Mouse (Mus musculus): Measurements from ENCODE around the gene Fank1. TPM values are rescaled to one million over a fixed set of nuclear protein-coding genes. Genes with fewer than 3 reads are reported as not detected.

Fank1 gene
- polyA plus RNA-seq, 1 experiment from 2014 or later = 4.0 TPM

DNA sequence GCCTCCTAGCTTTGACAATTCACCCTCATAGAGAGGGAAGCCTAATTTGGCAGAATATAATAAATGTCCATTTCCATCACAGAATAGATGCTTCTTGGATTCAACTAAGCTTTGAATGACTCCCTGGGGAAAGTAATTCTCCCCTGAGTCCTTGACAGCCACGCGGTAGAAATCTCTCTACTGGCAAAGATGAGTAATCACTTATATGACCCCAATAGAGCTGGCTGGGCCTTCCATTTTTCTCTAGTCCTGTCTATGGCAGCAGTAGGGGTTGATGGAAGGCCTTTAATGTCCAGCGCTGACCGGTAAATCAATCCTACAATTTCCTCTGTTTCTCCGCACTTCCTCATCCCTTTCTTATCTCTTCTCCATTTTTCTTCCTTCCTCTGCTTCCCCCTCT is 1.5 kb upstream of the Fank1 start:
- Histone ChIP-seq H3K9me3 (no peaks in the 10 kb centered on the region), H3K36me3 (no peaks in the 10 kb centered on the region), H3K27me3 (no peaks in the 10 kb centered on the region), H3K4me3 (peak overlapping the region; percentile 74), H3K9ac (replicated peaks) (0 out of 2 replicates have a peak overlapping the region, but pooled peaks have one; percentile 16), H3K27ac (replicated peaks) (no peak overlapping the region), H3K4me1 (peaks cover 18% of the 10 kb centered on the region), H3K4me2 (replicated peaks) (peak overlapping the region; percentile 74)
- no peak for ATAC-seq (replicated peaks)
- WGBS = 67% methylated on average over 5 of the region's 5 CpGs

DNA sequence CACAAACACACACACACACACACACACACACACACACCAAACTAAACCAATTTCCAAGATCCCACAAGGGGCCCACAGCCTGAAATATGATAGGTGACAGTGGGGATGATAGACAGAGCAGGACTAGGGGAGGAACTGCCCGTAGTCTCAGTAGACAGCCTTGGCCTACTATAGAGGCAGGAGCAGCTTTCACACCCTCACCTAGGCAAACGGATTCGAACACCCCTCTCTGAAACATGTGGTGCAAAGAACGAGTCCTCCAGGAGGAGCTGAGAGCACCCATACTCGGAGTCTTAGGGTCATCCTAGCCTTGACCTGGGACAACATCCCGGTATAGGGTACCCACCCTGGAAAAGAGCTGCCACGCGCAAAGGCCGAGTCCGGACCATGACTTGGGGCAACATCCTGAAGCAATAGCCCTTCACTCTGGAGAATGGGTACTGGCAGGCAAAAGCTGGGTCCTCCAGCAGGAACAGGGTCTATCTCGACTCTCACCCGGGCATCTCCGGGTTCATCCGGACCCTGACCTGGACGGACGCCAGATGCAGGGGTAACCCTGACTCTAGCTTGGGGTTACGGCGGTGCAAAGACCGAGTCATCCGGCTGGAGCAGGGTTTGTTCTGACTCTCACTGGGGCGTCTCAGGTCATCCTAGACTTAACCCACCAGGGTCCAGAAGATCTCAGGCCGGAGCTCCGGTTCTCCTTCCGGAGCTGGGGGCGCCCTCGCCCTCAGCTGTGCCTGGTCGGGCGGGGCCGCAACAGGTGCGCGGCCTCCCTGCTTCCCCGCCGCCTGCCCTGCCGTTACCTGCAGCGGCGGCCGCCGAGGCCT is 650 bp upstream of the Fank1 start:
- Histone ChIP-seq H3K9me3 (no peaks in the 10 kb centered on the region), H3K27me3 (no peaks in the 10 kb centered on the region), H3K36me3 (no peaks in the 10 kb centered on the region), H3K4me1 (peaks cover 18% of the 10 kb centered on the region), H3K27ac (replicated peaks) (no peak overlapping the region), H3K4me2 (replicated peaks) (peak overlapping the region; percentile 74), H3K9ac (replicated peaks) (peak overlapping the region; percentile 72), H3K4me3 (peak overlapping the region; percentile 74)
- WGBS = 2% methylated on average over 32 of the region's 38 CpGs
- peak; percentile 68 for ATAC-seq (replicated peaks)

DNA sequence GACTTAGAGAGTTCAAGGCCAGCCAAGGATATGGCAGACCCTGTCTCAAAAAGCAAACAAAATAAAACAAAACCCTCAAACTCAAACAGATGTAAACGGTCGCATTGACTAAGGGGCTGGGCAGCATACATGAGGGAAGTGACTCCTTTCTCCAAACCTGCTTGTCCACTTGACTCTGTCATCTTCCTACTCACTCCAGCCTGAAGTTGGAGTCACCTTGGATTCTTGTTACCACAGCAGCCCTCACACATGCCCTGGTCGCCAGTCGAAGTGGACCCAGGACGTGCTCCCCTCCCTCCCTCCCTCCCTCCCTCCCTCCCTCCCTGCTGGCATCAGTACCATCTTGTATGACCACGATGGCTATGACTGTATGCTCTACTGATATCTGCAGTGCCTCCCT is 4.9 kb downstream of the Fank1 start:
- no peak overlapping the region for H3K9ac ChIP-seq (replicated peaks)
- no peak overlapping the region for H3K4me2 ChIP-seq (replicated peaks)
- no peaks in the 10 kb centered on the region for H3K36me3 ChIP-seq
- ATAC-seq (replicated peaks) = no peak
- no peaks in the 10 kb centered on the region for H3K9me3 ChIP-seq
- no peaks in the 10 kb centered on the region for H3K27me3 ChIP-seq
- 80% methylated on average over 6 of the region's 6 CpGs for WGBS
- no peaks in the 10 kb centered on the region for H3K4me1 ChIP-seq
- H3K4me3 ChIP-seq = no peak overlapping the region
- H3K27ac ChIP-seq (replicated peaks) = no peak overlapping the region

DNA sequence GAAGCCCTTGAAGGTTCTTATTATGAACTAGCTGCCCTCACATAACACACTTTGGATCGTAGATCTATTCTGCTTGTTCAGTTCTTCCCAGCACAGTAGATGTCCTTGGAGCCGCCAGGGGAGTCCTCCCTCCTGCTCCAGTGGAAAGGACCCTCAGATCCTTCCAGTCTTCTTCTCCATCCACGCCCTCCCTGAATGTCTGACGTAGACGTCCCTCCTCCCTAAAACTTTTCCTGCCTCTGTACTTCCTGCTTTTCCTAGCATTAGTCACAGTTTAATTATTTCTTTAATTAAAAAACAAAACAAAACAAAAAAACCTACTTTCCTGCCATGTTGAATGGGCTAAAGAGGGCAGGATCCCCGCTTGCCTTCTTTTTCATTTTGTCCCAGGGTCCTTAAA is 5.3 kb downstream of the Fank1 start:
- no peak overlapping the region for H3K4me2 ChIP-seq (replicated peaks)
- no peaks in the 10 kb centered on the region for H3K27me3 ChIP-seq
- H3K27ac ChIP-seq (replicated peaks) = no peak overlapping the region
- H3K9me3 ChIP-seq = no peaks in the 10 kb centered on the region
- no peak overlapping the region for H3K4me3 ChIP-seq
- no peaks in the 10 kb centered on the region for H3K4me1 ChIP-seq
- no peak overlapping the region for H3K9ac ChIP-seq (replicated peaks)
- no peak for ATAC-seq (replicated peaks)
- WGBS = 70% methylated on average over 6 of the region's 6 CpGs
- H3K36me3 ChIP-seq = no peaks in the 10 kb centered on the region

DNA sequence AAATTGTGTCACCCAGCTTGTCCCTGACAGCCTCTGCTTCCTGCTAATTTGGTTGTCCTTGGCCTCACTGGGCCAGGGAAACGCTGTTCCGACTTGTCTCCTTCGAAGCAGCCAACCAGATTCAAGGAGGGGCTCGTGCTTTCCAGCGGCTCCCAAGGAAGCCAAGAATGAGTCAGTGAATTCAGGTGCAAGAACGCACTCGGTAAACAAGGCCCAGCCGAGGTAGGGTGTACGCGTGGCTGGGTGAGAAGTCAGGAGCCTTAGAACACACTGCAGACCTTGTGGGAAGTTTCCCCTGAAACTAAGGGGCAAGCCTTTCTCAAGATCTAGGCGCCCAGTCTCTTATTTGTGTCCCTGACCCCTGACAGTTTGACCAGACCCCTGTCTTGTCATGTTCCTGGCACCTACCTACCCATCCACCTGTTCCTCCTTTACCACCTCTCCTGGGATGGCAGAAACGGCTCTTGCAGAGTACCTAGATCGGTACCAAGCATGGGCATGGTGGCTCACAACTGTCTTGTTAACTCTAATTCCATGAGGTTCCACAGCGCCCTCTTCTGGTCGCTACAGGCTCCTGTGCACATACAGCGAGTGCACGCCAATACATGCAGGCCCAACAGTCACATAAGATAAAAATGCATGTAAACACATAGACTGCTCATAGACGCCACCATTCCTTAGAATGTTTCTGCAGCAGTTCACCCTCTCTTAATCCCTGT is 6.2 kb downstream of the Fank1 start, which contains the start of gene Dhx32:
Gene Dhx32, minus strand, starts transcription at position 10 of the 719 bp plus-strand sequence.
- H3K9ac ChIP-seq (replicated peaks) = no peak within 1 kb of the TSS
- WGBS = 16% methylated on average over 18 of the region's 18 CpGs
- no peak within 1 kb of the TSS for H3K4me3 ChIP-seq
- no peaks in the 10 kb centered on the region for H3K27me3 ChIP-seq
- no peak within 1 kb of the TSS for H3K27ac ChIP-seq (replicated peaks)
- H3K4me2 ChIP-seq (replicated peaks) = no peak within 1 kb of the TSS
- no peaks in the 10 kb centered on the region for H3K36me3 ChIP-seq
- H3K9me3 ChIP-seq = no peaks in the 10 kb centered on the region
- no peaks in the 10 kb centered on the region for H3K4me1 ChIP-seq
- no peak for ATAC-seq (replicated peaks)

DNA sequence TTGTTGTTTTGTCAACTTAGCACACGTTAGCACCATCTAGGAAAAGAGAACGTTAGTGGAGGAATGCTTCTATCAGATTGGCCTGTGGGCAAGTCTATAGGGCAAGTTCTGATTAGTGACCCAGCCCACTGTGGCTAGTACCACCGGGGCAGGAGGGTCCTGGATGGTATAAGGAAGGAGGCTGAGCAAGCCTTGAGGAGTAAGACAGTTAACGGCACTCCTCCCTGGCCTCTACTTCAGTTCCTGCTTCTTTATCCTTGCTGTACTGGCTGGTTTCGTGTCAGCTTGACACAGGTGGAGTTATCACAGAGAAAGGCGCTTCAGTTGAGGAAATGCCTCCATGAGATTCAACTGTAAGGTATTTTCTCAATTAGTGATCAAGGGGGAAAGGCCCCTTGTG is 10.9 kb downstream of the Fank1 start:
- no peaks in the 10 kb centered on the region for H3K27me3 ChIP-seq
- no peak overlapping the region for H3K27ac ChIP-seq (replicated peaks)
- ATAC-seq (replicated peaks) = no peak
- H3K4me3 ChIP-seq = no peak overlapping the region
- H3K4me2 ChIP-seq (replicated peaks) = no peak overlapping the region
- WGBS = 89% methylated on average over 6 of the region's 6 CpGs
- H3K9me3 ChIP-seq = no peaks in the 10 kb centered on the region
- no peaks in the 10 kb centered on the region for H3K36me3 ChIP-seq
- H3K9ac ChIP-seq (replicated peaks) = no peak overlapping the region
- peaks cover 1% of the 10 kb centered on the region; the same call in 1 of the 2 replicates for H3K4me1 ChIP-seq

DNA sequence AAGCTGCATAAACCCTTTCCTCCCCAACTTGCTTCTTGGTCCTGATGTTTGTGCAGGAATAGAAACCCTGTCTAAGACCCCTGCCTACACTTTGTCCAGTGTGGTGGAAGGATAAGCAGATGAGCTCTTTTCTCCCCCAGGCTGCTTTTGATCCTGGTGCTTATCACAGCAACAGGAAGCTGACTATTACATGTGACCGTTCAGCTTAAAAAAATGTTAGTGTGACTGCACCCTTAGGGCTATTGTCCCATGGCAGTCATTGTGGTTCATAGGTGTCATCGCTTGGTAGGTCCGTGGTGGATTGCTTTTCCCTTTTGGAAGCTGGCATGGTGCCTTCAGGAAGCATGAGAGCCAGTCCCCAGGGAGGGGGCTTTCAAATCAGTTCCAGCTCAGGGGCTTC is 11.5 kb downstream of the Fank1 start:
- Histone ChIP-seq H3K9ac (replicated peaks) (no peak overlapping the region), H3K9me3 (no peaks in the 10 kb centered on the region), H3K36me3 (no peaks in the 10 kb centered on the region), H3K4me2 (replicated peaks) (no peak overlapping the region), H3K4me3 (no peak overlapping the region), H3K27ac (replicated peaks) (no peak overlapping the region), H3K4me1 (peaks cover 6% of the 10 kb centered on the region; the same call in 1 of the 2 replicates), H3K27me3 (no peaks in the 10 kb centered on the region)
- no peak for ATAC-seq (replicated peaks)
- WGBS = 86% methylated on average over 3 of the region's 3 CpGs

DNA sequence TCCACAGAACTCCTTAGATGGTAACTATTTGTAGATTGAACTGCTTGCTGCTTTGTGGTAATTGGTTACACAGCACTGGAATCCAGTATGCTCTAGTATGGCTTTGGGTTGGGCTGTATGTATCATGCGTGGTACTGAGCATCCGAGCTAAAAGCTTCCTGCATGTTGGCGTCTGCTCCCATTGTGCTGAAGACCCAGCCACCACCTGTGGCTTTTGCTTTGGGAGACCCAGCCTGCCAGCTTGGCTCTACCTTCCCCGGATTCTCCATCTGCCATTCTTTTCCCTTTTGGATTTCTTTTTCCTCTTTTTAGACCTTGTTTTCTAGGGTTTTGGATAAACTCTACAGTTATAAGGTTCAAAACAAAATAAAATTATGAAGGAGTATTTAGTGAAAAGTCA is 13.5 kb downstream of the Fank1 start:
- Histone ChIP-seq H3K27ac (replicated peaks) (no peak overlapping the region), H3K4me3 (no peak overlapping the region), H3K27me3 (no peaks in the 10 kb centered on the region), H3K4me1 (peaks cover 14% of the 10 kb centered on the region), H3K4me2 (replicated peaks) (no peak overlapping the region), H3K36me3 (no peaks in the 10 kb centered on the region), H3K9ac (replicated peaks) (no peak overlapping the region), H3K9me3 (no peaks in the 10 kb centered on the region)
- 81% methylated on average over 4 of the region's 4 CpGs for WGBS
- ATAC-seq (replicated peaks) = no peak

DNA sequence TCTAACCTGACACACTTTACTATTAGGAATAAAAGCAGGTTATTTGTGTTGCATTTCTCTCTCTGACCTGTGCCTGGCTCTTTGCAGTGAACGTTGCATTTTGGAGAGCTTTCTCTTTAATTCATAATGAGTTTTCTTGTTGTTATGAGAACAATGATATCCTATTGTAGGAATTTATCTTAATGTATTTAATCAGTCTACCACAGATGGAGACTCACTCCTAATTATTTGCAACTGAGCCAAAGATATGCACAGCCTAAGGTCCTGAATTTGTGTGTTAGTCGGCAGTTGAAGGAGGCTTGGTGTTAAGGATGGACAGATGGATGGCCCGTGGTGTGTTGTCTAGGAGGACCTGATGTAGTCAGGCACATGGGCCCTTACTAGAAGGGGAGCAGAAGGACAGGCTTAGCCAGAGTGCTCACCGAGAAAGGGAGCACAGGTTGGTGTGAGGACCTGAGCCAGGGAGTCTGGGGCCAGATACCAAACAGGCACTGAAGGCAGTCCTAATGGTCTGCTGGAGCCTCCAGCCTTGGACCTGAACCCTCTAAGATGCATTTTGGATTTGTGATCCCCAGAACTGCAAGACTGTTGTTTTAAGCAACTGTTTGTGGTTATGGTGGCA is 14.1 kb downstream of the Fank1 start:
- H3K36me3 ChIP-seq = no peaks in the 10 kb centered on the region
- no peak overlapping the region for H3K9ac ChIP-seq (replicated peaks)
- H3K9me3 ChIP-seq = no peaks in the 10 kb centered on the region
- H3K4me2 ChIP-seq (replicated peaks) = no peak overlapping the region
- H3K27ac ChIP-seq (replicated peaks) = no peak overlapping the region
- peaks cover 14% of the 10 kb centered on the region for H3K4me1 ChIP-seq
- no peak overlapping the region for H3K4me3 ChIP-seq
- H3K27me3 ChIP-seq = no peaks in the 10 kb centered on the region
- 71% methylated on average over 4 of the region's 4 CpGs for WGBS
- ATAC-seq (replicated peaks) = no peak

DNA sequence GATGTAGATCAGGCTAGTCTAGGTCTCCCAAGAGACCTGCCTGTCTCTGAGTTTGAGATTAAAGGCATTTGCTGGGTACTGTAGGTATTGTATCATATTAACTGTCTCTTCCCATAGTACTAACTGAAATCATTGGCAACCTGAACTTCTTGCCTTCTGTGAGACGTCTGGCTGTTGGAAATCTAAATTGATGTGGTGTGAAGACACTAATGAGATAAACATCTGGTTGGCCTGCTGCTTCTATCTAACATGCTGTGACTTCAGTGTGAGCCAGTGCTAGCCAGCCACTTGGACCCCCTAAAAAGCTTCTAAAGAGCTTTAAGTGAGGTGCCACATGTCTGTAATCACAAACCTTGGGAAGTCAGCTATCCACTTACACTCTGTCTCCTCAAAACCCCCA is 16.1 kb downstream of the Fank1 start:
- peaks cover 14% of the 10 kb centered on the region for H3K4me1 ChIP-seq
- no peak for ATAC-seq (replicated peaks)

DNA sequence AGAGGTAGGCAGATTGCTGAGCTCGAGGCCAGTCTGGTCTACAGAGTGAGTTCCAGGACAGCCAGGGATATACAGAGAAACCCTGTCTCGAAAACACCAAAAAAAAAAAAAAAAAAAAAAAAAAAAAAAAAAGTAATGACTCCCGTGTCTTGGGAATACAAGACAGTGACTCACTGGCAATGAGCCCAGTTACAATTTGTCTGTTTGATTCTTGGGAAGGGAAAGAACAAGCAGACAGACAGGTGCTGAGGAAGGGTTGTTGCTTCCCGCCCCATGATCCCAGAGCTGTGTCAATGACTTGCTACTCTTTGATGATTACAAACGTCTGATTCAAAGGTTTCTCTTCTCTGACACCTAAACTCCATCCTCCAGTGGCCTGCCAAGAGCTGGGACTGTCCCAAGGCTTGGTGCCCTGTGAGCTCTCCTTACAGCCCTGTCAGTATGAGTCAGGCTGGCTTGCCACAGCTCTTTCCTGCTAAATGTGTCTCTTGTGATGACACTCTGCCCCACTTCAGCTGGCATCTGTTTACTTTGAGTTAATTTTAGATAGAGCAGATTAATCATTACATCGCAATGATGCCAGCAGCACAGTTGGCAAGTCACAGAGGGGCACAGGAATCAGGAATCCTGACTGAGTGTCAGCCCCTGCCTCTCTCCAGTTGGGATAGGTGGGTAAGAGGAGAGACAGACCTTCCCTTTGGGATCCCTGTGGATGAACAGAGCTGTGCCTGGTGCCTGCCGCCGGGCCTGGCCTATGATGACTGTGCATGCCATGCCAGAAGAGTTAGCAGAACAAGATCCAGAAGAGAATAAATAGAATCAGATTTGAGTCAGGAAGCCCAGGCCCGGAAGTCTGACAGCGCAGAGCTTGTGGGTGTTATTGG is 16.8 kb downstream of the Fank1 start:
- no peak for ATAC-seq (replicated peaks)

More for the DNA sequence above, 16.1 kb downstream of the Fank1 start:
- Histone ChIP-seq H3K4me2 (replicated peaks) (no peak overlapping the region), H3K9ac (replicated peaks) (no peak overlapping the region), H3K27ac (replicated peaks) (no peak overlapping the region), H3K4me3 (no peak overlapping the region), H3K27me3 (no peaks in the 10 kb centered on the region), H3K36me3 (no peaks in the 10 kb centered on the region), H3K9me3 (no peaks in the 10 kb centered on the region)
- 52% methylated on average over 1 of the region's 1 CpGs for WGBS

More for the DNA sequence above, 16.8 kb downstream of the Fank1 start:
- H3K9me3 ChIP-seq = no peaks in the 10 kb centered on the region
- H3K4me3 ChIP-seq = no peak overlapping the region
- H3K36me3 ChIP-seq = no peaks in the 10 kb centered on the region
- WGBS = 59% methylated on average over 10 of the region's 10 CpGs
- no peaks in the 10 kb centered on the region for H3K27me3 ChIP-seq
- peaks cover 14% of the 10 kb centered on the region for H3K4me1 ChIP-seq
- no peak overlapping the region for H3K9ac ChIP-seq (replicated peaks)
- H3K4me2 ChIP-seq (replicated peaks) = no peak overlapping the region
- H3K27ac ChIP-seq (replicated peaks) = no peak overlapping the region; the same call in 1 of the 2 replicates

All from forebrain, embryonic 15.5 days (tissue).